Mouse (Mus musculus) monocyte, adult 5-6 weeks (primary cell): ENCODE results near the gene Pcca. TPM values are rescaled to one million over a fixed set of nuclear protein-coding genes. Genes with fewer than 3 reads are reported as not detected.

Source experiments
- ATAC-seq: fragments of 153-309, 156-312 bp; replicated peaks from 2 replicates; pipeline ENCODE4 v1.8.0; 2017; ENCODE audit warnings: mild to moderate bottlenecking; ENCODE audit not compliant: low TSS enrichment, insufficient number of reproducible peaks, severe bottlenecking, poor library complexity, low FRiP score
- total RNA-seq: library from RNA; stranded (forward); fragments of 200-1000, 200-491, 200-594 nt; gene quantifications from 3 replicates; pipeline ENCODE4 v1.2.3, GENCODE M21; 2017

The Pcca gene
- total RNA-seq, 1 experiment from 2014 or later = 25.9 TPM

DNA sequence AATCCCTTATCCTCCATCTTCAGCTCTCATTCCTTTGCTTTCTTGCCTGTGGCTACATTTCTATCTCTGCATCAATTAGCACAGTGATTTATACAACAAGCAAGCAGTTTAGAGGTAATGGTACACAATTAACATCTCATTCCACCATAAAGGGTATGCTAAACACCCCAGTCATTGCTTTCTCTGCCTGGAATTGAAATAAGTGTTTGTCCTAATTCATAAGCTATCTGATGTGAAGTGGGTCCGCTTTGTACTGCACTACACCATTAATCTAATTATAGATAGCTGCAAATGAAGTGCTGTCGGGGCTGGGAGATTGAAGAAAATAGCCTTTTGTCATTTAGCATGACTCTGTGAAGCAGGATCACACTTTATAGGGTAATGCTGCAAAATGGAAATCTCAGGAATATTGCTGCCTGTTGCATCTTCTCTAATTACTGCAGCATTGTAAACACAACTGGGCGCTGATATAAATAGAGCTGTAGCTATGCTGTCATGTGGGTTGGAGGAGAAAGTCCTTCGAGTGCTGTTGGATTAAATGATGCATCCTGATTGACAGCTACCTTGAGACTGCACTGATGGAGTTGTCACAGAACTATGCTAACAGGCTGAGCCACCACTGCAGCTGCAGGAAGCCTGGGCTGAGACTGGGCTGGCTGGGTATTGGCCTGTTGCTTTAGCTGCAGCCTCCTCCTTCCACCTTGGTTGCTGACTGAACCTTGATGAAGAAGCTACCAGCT, 337.9 kb downstream of the Pcca start:
- ATAC-seq = no peak

DNA sequence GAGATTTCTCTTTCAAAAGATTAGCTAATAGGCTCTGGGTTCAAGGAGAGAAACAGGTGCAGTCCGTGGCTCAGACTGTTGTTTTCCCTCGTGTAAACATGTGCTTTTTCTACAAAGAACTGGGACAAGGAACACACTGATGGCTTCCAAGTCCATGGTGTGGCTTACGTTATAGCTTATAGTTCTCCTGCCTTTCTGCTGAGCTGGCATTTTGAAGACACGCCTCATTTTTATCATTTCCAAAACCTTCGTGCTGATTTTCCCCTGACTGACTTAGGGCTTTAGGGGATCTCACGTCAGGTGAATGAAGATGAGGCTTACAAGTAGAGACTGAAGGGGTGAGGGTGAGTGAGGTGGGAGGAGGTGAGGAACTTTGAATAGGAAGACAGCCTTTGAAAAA, 338.5 kb downstream of the Pcca start:
- ATAC-seq = no peak

DNA sequence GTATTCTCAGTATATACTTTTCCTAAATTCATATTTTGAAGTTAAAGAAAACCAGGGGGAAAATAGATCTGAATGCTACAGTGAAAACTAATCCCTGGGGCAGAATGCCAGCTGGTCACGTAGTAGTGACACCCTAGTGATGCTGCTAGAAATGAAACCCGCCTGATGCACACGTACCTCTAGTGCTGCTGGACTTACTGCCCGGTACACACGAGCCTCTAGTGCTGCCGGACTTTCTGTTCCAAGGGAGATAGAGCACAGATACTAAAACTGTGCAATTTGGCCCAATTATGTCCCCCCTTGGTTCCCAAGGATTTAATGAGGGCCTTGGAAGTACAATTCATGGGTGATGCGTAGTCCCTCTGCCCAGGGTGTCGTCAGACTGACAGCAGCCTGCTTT, 340.9 kb downstream of the Pcca start:
- no peak for ATAC-seq

GRCm38 (mm10) chr14:122875636-122876035, 341.5 kb downstream of the Pcca start:
- no peak for ATAC-seq

GRCm38 (mm10) chr14:122876163-122876562, 342.0 kb downstream of the Pcca start:
- 0 out of 2 replicates have a peak, but pooled peaks have one; percentile 56 for ATAC-seq

DNA sequence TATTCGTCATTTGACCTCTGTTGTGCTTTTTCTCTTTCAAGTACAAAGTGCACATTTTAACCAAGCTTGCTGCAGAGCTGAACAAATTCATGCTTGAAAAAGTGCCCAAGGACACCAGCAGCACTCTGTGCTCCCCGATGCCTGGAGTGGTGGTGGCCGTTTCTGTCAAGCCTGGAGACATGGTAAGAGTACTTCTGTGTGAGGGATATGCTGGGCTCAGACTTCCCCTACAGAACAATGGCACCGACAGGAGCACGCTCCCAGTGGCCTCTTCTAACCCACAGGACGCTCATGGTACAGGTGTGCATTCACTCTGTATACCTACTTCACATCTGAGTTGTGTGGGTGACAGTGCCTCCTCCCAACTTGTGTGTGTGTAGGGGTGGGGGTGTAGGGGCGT, 342.6 kb downstream of the Pcca start:
- no peak for ATAC-seq

GRCm38 (mm10) chr14:122877787-122878186, 343.7 kb downstream of the Pcca start:
- no peak for ATAC-seq

- ATAC-seq = no peak
Measured at GRCm38 (mm10) chr14:122880291-122880690, 346.2 kb downstream of the Pcca start.

DNA sequence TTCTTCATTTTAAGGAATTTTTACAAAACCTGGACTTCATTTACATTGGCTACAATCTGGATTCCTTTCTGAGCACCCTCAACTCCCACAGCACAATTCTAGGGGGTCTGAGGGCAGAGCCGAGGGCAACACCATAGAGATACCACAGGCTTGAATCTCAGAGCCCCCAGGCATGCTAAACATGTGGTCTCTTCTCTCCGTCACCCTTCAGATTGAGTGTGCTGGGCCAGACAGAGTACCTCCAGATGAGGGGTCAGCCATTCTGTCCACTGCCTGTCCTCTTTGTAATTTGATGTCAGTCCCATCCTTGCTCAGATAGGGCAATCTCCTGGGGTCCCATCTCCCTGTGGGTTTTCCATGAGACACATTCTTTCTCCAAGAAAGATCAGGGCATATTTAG, 347.6 kb downstream of the Pcca start:
- no peak for ATAC-seq

GRCm38 (mm10) chr14:122882201-122882639, 348.1 kb downstream of the Pcca start:
- no peak for ATAC-seq

- ATAC-seq = no peak
Measured at GRCm38 (mm10) chr14:122882795-122883409, 348.8 kb downstream of the Pcca start.

- ATAC-seq = no peak
Measured at GRCm38 (mm10) chr14:122883410-122883806, 349.3 kb downstream of the Pcca start.

DNA sequence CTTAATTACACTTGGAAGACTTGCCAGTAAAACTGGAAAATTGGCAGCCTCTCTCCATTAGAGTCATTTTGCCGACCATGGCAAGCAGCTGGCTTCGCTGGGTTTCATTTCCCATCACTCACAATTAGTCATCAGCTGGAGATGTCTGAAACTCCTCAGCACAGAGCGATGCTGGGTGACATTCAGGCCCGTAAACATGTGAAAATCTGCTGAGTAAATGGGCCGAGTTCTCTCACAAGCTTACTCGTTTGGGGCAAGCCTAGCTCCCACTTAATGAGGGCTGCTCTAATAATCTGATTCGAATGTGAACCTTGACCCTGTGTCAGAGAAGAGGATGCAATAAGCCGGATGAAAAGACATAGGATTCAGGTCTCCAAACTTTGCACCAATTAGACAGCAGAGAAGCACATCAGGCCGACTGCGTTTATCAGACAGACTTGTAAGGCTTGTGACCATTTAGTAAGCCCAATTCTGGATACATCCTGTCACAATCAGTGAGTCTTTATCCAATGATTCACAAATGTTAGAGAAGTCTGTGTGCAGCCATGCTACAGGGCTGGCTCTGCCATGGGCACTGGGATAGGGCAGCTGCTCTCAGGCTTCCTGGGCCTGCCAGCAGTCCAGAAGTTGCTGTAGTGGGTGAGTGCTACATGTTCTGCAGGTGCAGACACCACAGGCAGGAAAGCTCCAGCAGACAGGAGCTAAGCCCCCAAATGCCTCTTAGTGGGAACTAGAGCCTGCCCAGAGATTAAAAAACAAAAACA, 349.9 kb downstream of the Pcca start:
- no peak for ATAC-seq

DNA sequence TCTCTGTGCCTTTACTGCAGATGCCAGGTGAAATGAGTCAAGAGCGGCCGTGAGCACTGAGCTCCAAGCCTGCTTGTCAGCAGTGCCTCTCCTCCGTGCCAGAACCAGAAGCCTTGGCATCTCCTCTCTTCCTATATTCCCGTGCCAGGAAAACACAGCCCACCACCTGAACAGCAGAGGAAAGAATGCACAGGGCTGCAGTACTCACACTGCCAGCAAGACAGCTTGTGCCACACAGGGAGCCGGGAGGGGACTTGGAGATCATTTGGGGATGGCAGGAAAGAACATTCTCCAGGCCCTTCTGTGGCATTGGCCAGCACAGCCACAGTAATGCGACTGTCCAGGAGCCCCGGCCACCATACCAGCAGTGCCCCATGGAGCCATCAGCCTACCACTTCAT, 351.8 kb downstream of the Pcca start:
- ATAC-seq = no peak

GRCm38 (mm10) chr14:122887278-122887677, 353.2 kb downstream of the Pcca start:
- ATAC-seq = no peak

DNA sequence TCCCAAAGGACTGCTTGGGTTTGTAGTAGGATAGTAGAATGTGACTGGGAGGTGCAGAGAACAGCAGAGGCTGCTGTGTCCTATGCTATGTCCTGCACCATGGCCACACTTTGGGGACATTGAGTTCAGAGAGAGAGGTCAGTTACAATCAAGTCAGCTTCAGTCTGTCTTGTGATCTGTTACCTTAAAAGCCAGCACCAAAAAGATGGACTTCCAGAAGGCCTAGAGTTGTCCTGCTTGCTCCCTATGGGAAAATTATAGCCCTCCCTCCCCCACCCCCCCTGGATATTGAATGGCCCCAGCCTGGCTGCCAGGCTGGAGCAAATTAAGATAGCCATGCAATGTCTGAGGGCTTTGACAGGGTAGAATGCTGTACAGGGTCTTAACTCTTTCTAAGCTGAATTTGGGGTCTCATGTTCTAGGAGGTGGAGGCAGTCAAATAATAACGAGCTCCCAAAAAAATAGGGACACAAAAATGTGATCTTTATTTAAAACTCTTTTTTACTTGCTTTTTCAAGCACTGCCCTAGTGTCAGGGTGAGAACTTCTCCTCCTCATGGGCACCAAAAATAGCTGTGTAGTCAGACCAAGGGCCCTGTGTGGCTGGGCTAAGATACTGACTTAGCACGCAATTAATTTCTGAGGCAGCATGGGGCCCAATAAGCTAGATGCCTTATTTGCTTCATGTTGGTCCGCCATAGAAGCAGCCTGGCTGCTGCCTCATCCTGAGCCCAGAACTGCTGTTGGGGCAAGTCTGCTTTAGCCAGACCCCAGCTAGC, 353.8 kb downstream of the Pcca start:
- ATAC-seq = no peak

DNA sequence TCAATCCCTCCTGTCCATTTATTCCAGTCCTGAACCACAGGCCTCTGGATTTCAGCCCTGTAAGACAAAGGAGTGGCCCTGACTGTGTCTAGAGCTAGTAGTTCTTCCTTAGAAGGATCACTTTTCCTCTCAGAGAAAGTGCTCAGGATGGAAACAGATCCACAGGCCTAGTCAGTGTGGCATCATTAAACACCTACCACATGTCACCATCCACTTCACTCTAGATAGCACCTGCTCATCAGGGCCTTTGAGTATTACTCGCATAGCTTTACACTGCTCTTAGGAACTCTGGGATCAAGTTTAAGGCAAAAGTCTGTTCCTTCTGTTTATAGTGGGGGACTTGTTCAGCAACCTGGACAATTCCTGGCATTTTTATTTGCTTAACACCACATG, 354.4 kb downstream of the Pcca start:
- no peak for ATAC-seq

- ATAC-seq = no peak
Measured at GRCm38 (mm10) chr14:122891470-122891968, 357.4 kb downstream of the Pcca start.

GRCm38 (mm10) chr14:122896106-122896505, 362.0 kb downstream of the Pcca start:
- ATAC-seq = no peak
